Mouse (Mus musculus) heart, postnatal 0 days (tissue): Measurements from ENCODE around the gene Sod2. TPM values are rescaled to one million over a fixed set of nuclear protein-coding genes. Genes with fewer than 3 reads are reported as not detected.
"Not testable (repeated sequence)": the region's sequence is repeated elsewhere in the genome, so short reads cannot be mapped to it uniquely, and the experiment has no call there.

Source experiments
- ATAC-seq: fragments of 200-750 bp; cut with Nextera tagmentation; 2 replicates; pipeline ENCODE4 v1.8.0; 2017; ENCODE audit warnings: low read depth, moderate number of reproducible peaks, moderate library complexity; ENCODE audit not compliant: insufficient read depth
- DNase-seq: peaks from one replicate; pipeline ENCODE4 v3.0.0-alpha.2; 2016; ENCODE audit warnings: low spot score
- H3K27ac ChIP-seq: fragments of 300-500 bp; sonication (generic); 2 replicates; pipeline ENCODE4 v1.5.1; 2014; ENCODE audit warnings: low read depth, mild to moderate bottlenecking
- H3K27me3 ChIP-seq: fragments of 300-500 bp; sonication (generic); 2 replicates; pipeline ENCODE4 v1.6.1; 2014; ENCODE audit warnings: low read length, mixed read lengths; ENCODE audit not compliant: control insufficient read depth, insufficient read depth
- H3K36me3 ChIP-seq: fragments of 300-500 bp; sonication (generic); replicated peaks from 2 replicates; pipeline ENCODE4 v1.6.1; 2014; ENCODE audit warnings: low read length, mixed read lengths; ENCODE audit not compliant: control insufficient read depth, insufficient read depth
- H3K4me1 ChIP-seq: fragments of 300-500 bp; sonication (generic); 2 replicates; pipeline ENCODE4 v1.6.1; 2014; ENCODE audit warnings: antibody characterized with exemption; ENCODE audit not compliant: control insufficient read depth, insufficient read depth
- H3K4me2 ChIP-seq: fragments of 300-500 bp; sonication (generic); 2 replicates; pipeline ENCODE4 v1.6.1; 2014; ENCODE audit warnings: low read depth, mild to moderate bottlenecking, low read length, moderate library complexity
- H3K4me3 ChIP-seq: fragments of 300-500 bp; sonication (generic); 2 replicates; pipeline ENCODE4 v1.5.1; 2014; ENCODE audit warnings: low read depth, low read length
- H3K9ac ChIP-seq: fragments of 300-500 bp; sonication (generic); replicated peaks from 2 replicates; pipeline ENCODE4 v1.6.1; 2014; ENCODE audit warnings: low read depth, low read length, mixed read lengths
- H3K9me3 ChIP-seq: fragments of 300-500 bp; sonication (generic); replicated peaks from 2 replicates; pipeline ENCODE4 v1.6.1; 2016; ENCODE audit warnings: low read length; ENCODE audit not compliant: control insufficient read depth
- WGBS: fragments of 180-500 bp; shearing (Covaris S2); extraction: QIAGEN DNeasy Blood & Tissue Kit; methylation state at CpG from one replicate; pipeline ENCODE4 v1.1.7; 2014; 5-methylcytosine and 5-hydroxymethylcytosine counted together
- polyA plus RNA-seq: library from polyadenylated mRNA; unstranded; fragments of >200 nt; fragmentation: Nextera tagmentation; extraction: Ambion mirVana; gene quantifications from 2 replicates; pipeline ENCODE4 v1.2.1, GENCODE M21; 2015
- total RNA-seq: library from RNA; depleted of rRNA; stranded (reverse); fragments of >200 nt; gene quantifications from 2 replicates; pipeline ENCODE4 v1.2.3, GENCODE M21; 2014; ENCODE audit warnings: low replicate concordance; rRNA removed

Gene Sod2
- total and polyA plus RNA-seq, 2 experiments from 2014 or later = 951 to 977 TPM

GRCm38 (mm10) chr17:13069227-13069626 is 62.6 kb downstream of the Sod2 start:
- not testable (repeated sequence) for H3K4me1 ChIP-seq, H3K4me3 ChIP-seq, H3K36me3 ChIP-seq, H3K9ac ChIP-seq, H3K27me3 ChIP-seq, H3K27ac ChIP-seq, ATAC-seq, H3K9me3 ChIP-seq, DNase-seq, H3K4me2 ChIP-seq
- 42% methylated on average over 3 of the region's 5 CpGs for WGBS

Other genes starting within 250 kb of the Sod2 start
- gene Igf2r, start 237.2 kb upstream of the Sod2 start, total RNA-seq = 424 and 484 TPM in 2 replicates
- gene Igf2r, start 237.2 kb upstream of the Sod2 start, polyA plus RNA-seq = 52.2 and 59.9 TPM in 2 replicates
- not detected in 2 replicates for gene Mas1, start 138.7 kb upstream of the Sod2 start, total RNA-seq
- 0.18 and 0.27 TPM in 2 replicates for gene Mas1, start 138.7 kb upstream of the Sod2 start, polyA plus RNA-seq
- gene Mrgprh, start 130.8 kb upstream of the Sod2 start, total RNA-seq = 0.19 TPM in 1 of 2 replicates, not detected in the other
- 0.19 and 0.25 TPM in 2 replicates for gene Mrgprh, start 130.8 kb upstream of the Sod2 start, polyA plus RNA-seq
- 0.43 TPM in 1 of 2 replicates, not detected in the other for gene Pnldc1, start 96.6 kb upstream of the Sod2 start, total RNA-seq
- gene Pnldc1, start 96.6 kb upstream of the Sod2 start, polyA plus RNA-seq = 0.38 and 0.45 TPM in 2 replicates
- gene Tcp1, start 91.1 kb upstream of the Sod2 start, total RNA-seq = 330 and 467 TPM in 2 replicates
- gene Tcp1, start 91.1 kb upstream of the Sod2 start, polyA plus RNA-seq = 245 and 252 TPM in 2 replicates
- gene Mrpl18, start 90.5 kb upstream of the Sod2 start, total RNA-seq = 77.5 and 154 TPM in 2 replicates
- gene Mrpl18, start 90.5 kb upstream of the Sod2 start, polyA plus RNA-seq = 269 and 276 TPM in 2 replicates
- 0.23 TPM in 1 of 2 replicates, not detected in the other for gene Acat3, start 66.2 kb upstream of the Sod2 start, total RNA-seq
- 0.12 TPM in 1 of 2 replicates, not detected in the other for gene Acat3, start 66.2 kb upstream of the Sod2 start, polyA plus RNA-seq
- gene Acat2, start 46.1 kb upstream of the Sod2 start, total RNA-seq = 14.3 and 16.1 TPM in 2 replicates
- gene Acat2, start 46.1 kb upstream of the Sod2 start, polyA plus RNA-seq = 13.3 and 14.8 TPM in 2 replicates
- 39.6 and 41.4 TPM in 2 replicates for gene Wtap, start 12.7 kb upstream of the Sod2 start, total RNA-seq
- gene Wtap, start 12.7 kb upstream of the Sod2 start, polyA plus RNA-seq = 71.1 and 72.2 TPM in 2 replicates
- gene Gpr31b, start 45.5 kb downstream of the Sod2 start, total RNA-seq = not detected in 2 replicates
- not detected in 2 replicates for gene Gpr31b, start 45.5 kb downstream of the Sod2 start, polyA plus RNA-seq
- gene Tcp10b, start 54.3 kb downstream of the Sod2 start, total RNA-seq = 0.04 TPM in 1 of 2 replicates, not detected in the other
- 0.25 TPM in 1 of 2 replicates, not detected in the other for gene Tcp10b, start 54.3 kb downstream of the Sod2 start, polyA plus RNA-seq
- not detected in 2 replicates for gene Unc93a, start 125.0 kb downstream of the Sod2 start, total RNA-seq
- gene Unc93a, start 125.0 kb downstream of the Sod2 start, polyA plus RNA-seq = not detected in 2 replicates
- not detected in 2 replicates for gene Smok2a, start 214.3 kb downstream of the Sod2 start, total RNA-seq
- not detected in 2 replicates for gene Smok2a, start 214.3 kb downstream of the Sod2 start, polyA plus RNA-seq
- gene Smok2b, start 223.4 kb downstream of the Sod2 start, total RNA-seq = not detected in 2 replicates
- gene Smok2b, start 223.4 kb downstream of the Sod2 start, polyA plus RNA-seq = not detected in 2 replicates